9 mouse cellular contexts compared by ENCODE assay signal in the genomic region with DNA sequence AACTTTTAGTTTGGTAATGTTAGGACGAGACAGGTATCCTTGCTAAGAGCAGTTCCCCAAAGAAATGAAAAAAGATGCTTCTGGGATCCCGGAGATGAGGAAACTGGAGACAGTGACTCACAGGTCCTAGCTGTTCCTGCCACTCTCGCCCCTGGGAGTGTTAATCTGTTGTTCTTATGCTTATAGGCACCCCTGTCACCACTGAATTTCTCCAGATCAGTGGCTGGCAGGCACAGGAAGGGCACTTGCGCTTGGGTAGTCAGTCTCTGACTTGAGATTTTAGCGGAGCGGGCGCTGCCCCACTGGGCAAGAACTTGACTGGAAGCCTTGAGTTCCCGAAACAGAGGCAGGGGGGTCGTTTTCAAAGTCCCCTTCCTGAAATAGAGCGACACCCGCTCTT. TPM values are rescaled to one million over a fixed set of nuclear protein-coding genes. Genes with fewer than 3 reads are reported as not detected.
DNase-seq lines count a peak whose midpoint lies in the region; ATAC-seq and TF ChIP-seq lines count a peak whose summit lies in the region.
"Had no signal": no experiment of that assay in that cellular context is flagged by ENCODE, and none has a peak within 500 bp of the region (broad histone marks: within the 10 kb centered on the region; RNA-seq: fewer than 3 reads in every experiment).

No protein-coding gene starts in this region.

- no peak overlapping the region for H3K27ac ChIP-seq in heart, embryonic 10.5 days
- H3K27ac ChIP-seq in heart, adult 2 months: no peak overlapping the region
- no peak overlapping the region for H3K27ac ChIP-seq in forebrain, embryonic 14.5 days (ENCODE audit: low read depth, low read length)
- H3K27ac ChIP-seq in midbrain, embryonic 13.5 days: no peak overlapping the region
- H3K27ac ChIP-seq: liver, embryonic 14.5 days had no signal

- WGBS in heart, embryonic 10.5 days: 16% methylated on average over 11 of the region's 11 CpGs
- WGBS in heart, adult 2 months: 15% methylated on average over 11 of the region's 11 CpGs
- 9% methylated on average over 11 of the region's 11 CpGs for WGBS in forebrain, embryonic 14.5 days
- 13% methylated on average over 11 of the region's 11 CpGs for WGBS in midbrain, embryonic 13.5 days

- H3K9me3 ChIP-seq in heart, embryonic 10.5 days: no peaks in the 10 kb centered on the region
- no peaks in the 10 kb centered on the region for H3K9me3 ChIP-seq in forebrain, embryonic 14.5 days (replicated peaks; ENCODE audit: control insufficient read depth, low read length)
- no peaks in the 10 kb centered on the region for H3K9me3 ChIP-seq in midbrain, embryonic 13.5 days

- intact Hi-C loops in heart, adult 2 months (cut with DNase I): loop anchor here (2.0 to 10.0 kb wide), 3 partner anchors 201 to 749 kb away; no protein-coding TSS in a partner anchor

- TF ChIP-seq POLR2A in heart, adult 2 months (IDR thresholded peaks at IDR 0.05; ENCODE audit: insufficient read depth, low read depth, low read length): no peak

- no peaks in the 10 kb centered on the region for H3K79me2 ChIP-seq in heart, adult 2 months (replicated peaks; ENCODE audit: control insufficient read depth, insufficient read depth, low read length)

- no peaks in the 10 kb centered on the region for H3K36me3 ChIP-seq in heart, embryonic 10.5 days
- no peaks in the 10 kb centered on the region for H3K36me3 ChIP-seq in heart, adult 2 months (ENCODE audit: control insufficient read depth, insufficient read depth, low read length)
- no peaks in the 10 kb centered on the region for H3K36me3 ChIP-seq in forebrain, embryonic 14.5 days (ENCODE audit: control insufficient read depth, insufficient read depth, low read length)
- H3K36me3 ChIP-seq in midbrain, embryonic 13.5 days: no peaks in the 10 kb centered on the region

- H3K4me3 ChIP-seq in heart, embryonic 10.5 days: peak overlapping the region; percentile 78
- H3K4me3 ChIP-seq in heart, adult 2 months: no peak overlapping the region
- peak overlapping the region; percentile 60 for H3K4me3 ChIP-seq in forebrain, embryonic 14.5 days (ENCODE audit: low read depth, low read length)
- H3K4me3 ChIP-seq in midbrain, embryonic 13.5 days (replicated peaks): peak overlapping the region; percentile 76

- no peak for ATAC-seq in forebrain, embryonic 14.5 days
- ATAC-seq in midbrain, embryonic 13.5 days: no peak

- H3K4me1 ChIP-seq in heart, embryonic 10.5 days: peaks cover 19% of the 10 kb centered on the region
- H3K4me1 ChIP-seq in heart, adult 2 months (ENCODE audit: control insufficient read depth, insufficient read depth, low read length): no peaks in the 10 kb centered on the region
- peaks cover 10% of the 10 kb centered on the region; the same call in 1 of the 2 replicates for H3K4me1 ChIP-seq in forebrain, embryonic 14.5 days (ENCODE audit: control insufficient read depth, insufficient read depth, low read length)
- peaks cover 15% of the 10 kb centered on the region for H3K4me1 ChIP-seq in midbrain, embryonic 13.5 days (replicated peaks)

- H3K4me2 ChIP-seq in forebrain, embryonic 14.5 days (ENCODE audit: low read length): peak overlapping the region; percentile 90
- H3K4me2 ChIP-seq in midbrain, embryonic 13.5 days (replicated peaks): peak overlapping the region; percentile 92

- H3K9ac ChIP-seq in heart, adult 2 months (ENCODE audit: low read depth, low read length): no peak overlapping the region
- H3K9ac ChIP-seq in forebrain, embryonic 14.5 days (ENCODE audit: low read length): no peak overlapping the region; the same call in 1 of the 2 replicates
- H3K9ac ChIP-seq in midbrain, embryonic 13.5 days (replicated peaks): no peak overlapping the region
- H3K9ac ChIP-seq: liver, embryonic 14.5 days had no signal

- no peak for TF ChIP-seq CTCF in heart, adult 2 months (IDR thresholded peaks at IDR 0.05)

- H3K27me3 ChIP-seq in heart, embryonic 10.5 days (ENCODE audit: insufficient read depth, poor library complexity, severe bottlenecking): peaks cover 14% of the 10 kb centered on the region; the same call in 1 of the 2 replicates
- H3K27me3 ChIP-seq in heart, adult 2 months (ENCODE audit: control insufficient read depth, insufficient read depth, low read length): peaks cover 6% of the 10 kb centered on the region
- peaks cover 14% of the 10 kb centered on the region for H3K27me3 ChIP-seq in forebrain, embryonic 14.5 days (replicated peaks; ENCODE audit: control insufficient read depth, insufficient read depth, low read length)
- peaks cover 21% of the 10 kb centered on the region for H3K27me3 ChIP-seq in midbrain, embryonic 13.5 days

- DNase-seq in heart, embryonic 10.5 days (ENCODE audit: low spot score): no peak
- DNase-seq in heart, adult 2 months: no peak
- DNase-seq in brain, adult 2 months (ENCODE audit: low read depth, low spot score): peak; percentile 63
- DNase-seq in forebrain, embryonic 14.5 days (ENCODE audit: low spot score): peak; percentile 3
- no peak for DNase-seq in spleen, adult 18-20 months
- DNase-seq in spleen, adult 12 weeks (ENCODE audit: low spot score): no peak
- DNase-seq in gastrocnemius, adult 8-10 months (ENCODE audit: low spot score in 2 of 2): no peak

- TF ChIP-seq EP300 in heart, adult 2 months (IDR thresholded peaks at IDR 0.05; ENCODE audit: insufficient read depth, low read depth, low read length): no peak

RNA-seq across cellular contexts. Expression of a gene that starts 1.3 kb away (rescaled TPM):
- 0.15 and 0.23 TPM in 2 replicates for polyA plus RNA-seq in heart, embryonic 10.5 days (2016; fragmentation: Nextera tagmentation; extraction: Ambion mirVana)
- 1 to 10 TPM; 1.2 to 1.3 TPM for total RNA-seq in heart, adult 2 months (2021)
- polyA plus RNA-seq in heart, adult 2 months (2012; rRNA removed): 0.59 and 0.70 TPM in 2 replicates
- 0.29 and 0.48 TPM in 2 replicates for polyA plus RNA-seq in forebrain, embryonic 14.5 days (2014; fragmentation: Nextera tagmentation; extraction: Ambion mirVana)
- 0.14 and 0.23 TPM in 2 replicates for polyA plus RNA-seq in midbrain, embryonic 13.5 days (2015; fragmentation: Nextera tagmentation; extraction: Ambion mirVana)
- total RNA-seq in gastrocnemius, adult 8-10 months (2022): under 1 TPM; 0.05 to 0.10 (median 0.07) TPM

Comparison
In these comparisons a context has a peak if more than half of its experiments do, and no peak if none do; other contexts are left out.
1. DNase-seq: peak in brain, adult 2 months (single experiment) and forebrain, embryonic 14.5 days (single experiment); none in heart, embryonic 10.5 days (single experiment), heart, adult 2 months (0 of 2), spleen, adult 18-20 months (0 of 2), spleen, adult 12 weeks (single experiment) and gastrocnemius, adult 8-10 months (0 of 2).